Mouse (Mus musculus): ENCODE data around the gene Dnajc11. TPM values are rescaled to one million over a fixed set of nuclear protein-coding genes. Genes with fewer than 3 reads are reported as not detected.
A peak's percentile ranks its signal among the peaks of the same experiment; 100 is the strongest.

Dnajc11 gene
- polyA plus RNA-seq, 1 experiment from 2014 or later, result 84.3 TPM

GRCm38 (mm10) chr4:151938089-151938488 lies 4.6 kb downstream of the Dnajc11 start:
- Histone ChIP-seq H3K4me3 (no peak overlapping the region), H3K9me3 (no peaks in the 10 kb centered on the region), H3K27ac (no peak overlapping the region), H3K9ac (0 out of 2 replicates have a peak overlapping the region, but pooled peaks have one; percentile 6), H3K36me3 (no peaks in the 10 kb centered on the region), H3K27me3 (no peaks in the 10 kb centered on the region), H3K4me2 (no peak overlapping the region), H3K4me1 (replicated peaks) (peaks cover 21% of the 10 kb centered on the region)
- 91% methylated on average over 3 of the region's 3 CpGs for WGBS
- no peak for ATAC-seq (ENCODE audit: low FRiP score)

DNA sequence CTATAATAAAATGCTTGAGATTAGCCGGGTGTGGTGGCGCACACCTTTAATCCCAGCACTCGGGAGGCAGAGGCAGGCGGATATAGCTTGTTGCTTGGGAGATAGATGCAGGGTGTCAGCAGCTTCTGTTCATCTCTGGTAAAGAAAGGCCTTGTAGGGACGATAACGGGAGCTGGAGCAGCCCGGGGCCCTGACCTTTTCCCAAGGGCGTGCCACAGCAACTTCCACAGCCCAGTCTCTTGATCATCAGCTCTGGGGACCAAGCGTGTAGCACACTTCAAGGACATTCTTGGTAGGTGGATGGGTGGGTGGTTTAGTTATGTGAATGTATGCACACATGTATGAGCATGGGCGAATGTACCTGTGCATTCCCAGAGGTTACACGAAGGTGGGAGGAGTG lies 12.7 kb downstream of the Dnajc11 start:
- WGBS, result 91% methylated on average over 11 of the region's 11 CpGs
- no peaks in the 10 kb centered on the region for H3K9me3 ChIP-seq
- H3K36me3 ChIP-seq, result peaks cover 3% of the 10 kb centered on the region; the same call in 1 of the 2 replicates

GRCm38 (mm10) chr4:151948497-151949471 lies 15.3 kb downstream of the Dnajc11 start:
- H3K9me3 ChIP-seq, result no peaks in the 10 kb centered on the region
- H3K4me1 ChIP-seq (replicated peaks), result 0 out of 2 replicates have a peak, but pooled peaks cover 3% of the 10 kb centered on the region
- no peak for ATAC-seq (ENCODE audit: low FRiP score)
- H3K4me2 ChIP-seq, result no peak overlapping the region
- peaks cover 24% of the 10 kb centered on the region for H3K36me3 ChIP-seq
- H3K27ac ChIP-seq, result no peak overlapping the region
- no peaks in the 10 kb centered on the region for H3K27me3 ChIP-seq
- 92% methylated on average over 14 of the region's 14 CpGs for WGBS
- no peak overlapping the region for H3K4me3 ChIP-seq
- no peak overlapping the region; the same call in 1 of the 2 replicates for H3K9ac ChIP-seq

More for the DNA sequence above, 12.7 kb downstream of the Dnajc11 start:
- H3K4me3 ChIP-seq, result no peak overlapping the region
- no peak overlapping the region for H3K4me2 ChIP-seq
- no peaks in the 10 kb centered on the region for H3K27me3 ChIP-seq
- ATAC-seq (ENCODE audit: low FRiP score), result no peak
- H3K9ac ChIP-seq, result no peak overlapping the region
- no peak overlapping the region for H3K27ac ChIP-seq
- 0 out of 2 replicates have a peak, but pooled peaks cover 3% of the 10 kb centered on the region for H3K4me1 ChIP-seq (replicated peaks)

- no peak overlapping the region for H3K4me3 ChIP-seq
- H3K27me3 ChIP-seq, result no peaks in the 10 kb centered on the region
- H3K4me2 ChIP-seq, result no peak overlapping the region
- H3K27ac ChIP-seq, result no peak overlapping the region
- H3K9me3 ChIP-seq, result no peaks in the 10 kb centered on the region
- no peak for ATAC-seq (ENCODE audit: low FRiP score)
- peaks cover 58% of the 10 kb centered on the region for H3K36me3 ChIP-seq
- no peak overlapping the region for H3K9ac ChIP-seq
- 80% methylated on average over 6 of the region's 6 CpGs for WGBS
- 0 out of 2 replicates have a peak, but pooled peaks cover 3% of the 10 kb centered on the region for H3K4me1 ChIP-seq (replicated peaks)
These were observed 19.7 kb downstream of the Dnajc11 start for GRCm38 (mm10) chr4:151953209-151953608.

DNA sequence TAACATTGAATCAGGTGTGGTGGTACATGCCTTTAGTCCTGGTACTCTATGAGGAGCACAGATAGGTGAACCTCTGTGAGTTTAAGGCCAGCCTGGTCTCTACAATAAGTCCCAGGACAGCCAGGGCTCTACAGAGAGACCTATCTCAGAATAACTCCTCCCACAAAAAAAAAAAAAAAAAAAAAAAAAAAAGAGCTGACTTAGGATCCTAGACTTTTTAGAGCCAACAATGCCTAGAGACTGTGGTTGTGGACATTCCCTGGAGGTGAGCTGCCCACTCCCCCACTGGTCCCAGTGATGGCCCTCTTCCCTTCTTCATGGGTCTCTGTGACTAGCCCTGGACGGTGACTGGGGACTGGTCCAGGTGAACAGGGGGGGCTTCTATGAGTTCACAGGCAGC lies 22.3 kb downstream of the Dnajc11 start:
- H3K27me3 ChIP-seq, result no peaks in the 10 kb centered on the region
- peaks cover 84% of the 10 kb centered on the region for H3K36me3 ChIP-seq
- WGBS, result 85% methylated on average over 1 of the region's 1 CpGs
- H3K9ac ChIP-seq, result no peak overlapping the region
- no peak overlapping the region for H3K4me3 ChIP-seq
- no peak for ATAC-seq (ENCODE audit: low FRiP score)
- no peak overlapping the region for H3K4me2 ChIP-seq
- no peaks in the 10 kb centered on the region for H3K9me3 ChIP-seq
- H3K4me1 ChIP-seq (replicated peaks), result no peaks in the 10 kb centered on the region
- no peak overlapping the region for H3K27ac ChIP-seq

GRCm38 (mm10) chr4:151957584-151958315 lies 24.3 kb downstream of the Dnajc11 start:
- no peak overlapping the region for H3K27ac ChIP-seq
- ATAC-seq (ENCODE audit: low FRiP score), result no peak
- H3K4me3 ChIP-seq, result no peak overlapping the region
- no peaks in the 10 kb centered on the region for H3K9me3 ChIP-seq
- no peaks in the 10 kb centered on the region for H3K4me1 ChIP-seq (replicated peaks)
- H3K9ac ChIP-seq, result no peak overlapping the region
- no peaks in the 10 kb centered on the region for H3K27me3 ChIP-seq
- peaks cover 85% of the 10 kb centered on the region for H3K36me3 ChIP-seq
- 92% methylated on average over 9 of the region's 9 CpGs for WGBS
- no peak overlapping the region for H3K4me2 ChIP-seq

GRCm38 (mm10) chr4:151959849-151960512 lies 26.5 kb downstream of the Dnajc11 start:
- no peaks in the 10 kb centered on the region for H3K9me3 ChIP-seq
- H3K4me3 ChIP-seq, result no peak overlapping the region
- H3K9ac ChIP-seq, result no peak overlapping the region
- H3K27me3 ChIP-seq, result no peaks in the 10 kb centered on the region
- H3K4me2 ChIP-seq, result no peak overlapping the region
- H3K4me1 ChIP-seq (replicated peaks), result no peaks in the 10 kb centered on the region
- ATAC-seq (ENCODE audit: low FRiP score), result no peak
- 92% methylated on average over 11 of the region's 11 CpGs for WGBS
- peaks cover 85% of the 10 kb centered on the region for H3K36me3 ChIP-seq
- no peak overlapping the region for H3K27ac ChIP-seq

- H3K4me1 ChIP-seq (replicated peaks), result no peaks in the 10 kb centered on the region
- H3K36me3 ChIP-seq, result peaks cover 85% of the 10 kb centered on the region
- H3K4me2 ChIP-seq, result no peak overlapping the region
- no peak for ATAC-seq (ENCODE audit: low FRiP score)
- H3K27ac ChIP-seq, result no peak overlapping the region
- no peak overlapping the region for H3K9ac ChIP-seq
- H3K4me3 ChIP-seq, result no peak overlapping the region
- 96% methylated on average over 3 of the region's 3 CpGs for WGBS
- no peaks in the 10 kb centered on the region for H3K9me3 ChIP-seq
- H3K27me3 ChIP-seq, result no peaks in the 10 kb centered on the region
These were observed 27.0 kb downstream of the Dnajc11 start for GRCm38 (mm10) chr4:151960513-151960854.

DNA sequence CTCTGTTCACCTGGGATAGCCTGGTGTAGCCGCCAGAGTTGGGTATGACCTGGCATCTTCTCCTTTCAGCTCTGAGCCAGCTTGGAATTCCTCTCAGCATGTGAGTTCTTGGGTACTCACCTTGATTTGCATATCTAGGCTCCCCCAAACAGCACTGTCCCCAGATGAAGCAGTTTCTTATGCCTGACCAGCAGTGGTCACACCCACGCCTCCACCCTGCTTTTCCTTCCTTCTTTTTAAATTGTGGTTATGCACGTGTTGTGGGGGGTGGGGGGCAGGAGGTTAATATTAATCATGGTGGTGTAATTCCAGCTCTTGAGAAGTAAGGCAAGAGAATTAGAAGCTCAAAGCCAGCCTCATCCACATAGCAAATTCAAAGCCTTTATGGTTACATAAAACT lies 29.3 kb downstream of the Dnajc11 start:
- Histone ChIP-seq H3K27ac (no peak overlapping the region), H3K9ac (no peak overlapping the region), H3K4me3 (no peak overlapping the region), H3K4me1 (replicated peaks) (no peaks in the 10 kb centered on the region), H3K9me3 (no peaks in the 10 kb centered on the region), H3K36me3 (peaks cover 72% of the 10 kb centered on the region), H3K27me3 (no peaks in the 10 kb centered on the region), H3K4me2 (no peak overlapping the region)
- 92% methylated on average over 3 of the region's 3 CpGs for WGBS
- no peak for ATAC-seq (ENCODE audit: low FRiP score)

DNA sequence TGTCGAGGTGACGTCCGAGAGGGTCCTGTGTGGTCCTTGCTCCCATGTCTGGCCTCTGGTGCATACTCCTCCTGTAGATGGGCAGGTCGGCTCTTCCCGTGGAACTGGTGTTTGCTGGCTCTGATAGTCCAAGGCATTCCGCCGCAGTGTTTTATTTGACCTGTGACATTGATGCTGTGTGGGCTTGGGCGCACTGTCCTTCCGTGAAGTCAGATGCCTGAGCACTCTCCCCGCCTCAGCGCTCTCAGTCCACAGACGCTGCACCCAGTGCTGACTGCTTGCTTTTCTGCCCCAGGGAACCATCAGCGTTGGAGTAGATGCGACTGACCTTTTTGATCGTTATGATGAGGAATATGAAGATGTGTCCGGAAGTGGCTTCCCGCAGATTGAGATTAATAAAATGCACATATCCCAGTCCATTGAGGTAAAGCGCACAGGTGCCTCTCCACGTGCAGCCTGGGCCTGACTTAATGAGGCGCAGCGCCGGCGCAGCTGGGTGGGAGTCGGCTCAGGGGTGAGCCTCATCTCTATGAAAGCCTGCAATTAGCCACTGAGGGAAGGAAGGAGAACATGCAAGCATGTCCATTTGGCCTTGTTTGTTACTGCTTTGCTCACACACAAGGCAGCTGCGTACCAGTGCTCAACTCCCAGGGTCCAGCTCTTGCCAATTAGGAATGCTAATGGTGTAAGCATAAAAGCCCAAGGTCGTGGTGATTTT lies 34.9 kb downstream of the Dnajc11 start:
- Histone ChIP-seq H3K9me3 (no peaks in the 10 kb centered on the region), H3K4me2 (no peak overlapping the region), H3K4me3 (no peak overlapping the region), H3K36me3 (peaks cover 57% of the 10 kb centered on the region), H3K27ac (peak overlapping the region; percentile 69), H3K4me1 (replicated peaks) (peaks cover 14% of the 10 kb centered on the region), H3K27me3 (no peaks in the 10 kb centered on the region), H3K9ac (no peak overlapping the region)
- 72% methylated on average over 26 of the region's 26 CpGs for WGBS
- no peak for ATAC-seq (ENCODE audit: low FRiP score)

GRCm38 (mm10) chr4:151972221-151972967 lies 38.9 kb downstream of the Dnajc11 start:
- WGBS, result 74% methylated on average over 10 of the region's 10 CpGs

More at GRCm38 (mm10) chr4:151972221-151972967, 38.9 kb downstream of the Dnajc11 start:
- Histone ChIP-seq H3K9ac (no peak overlapping the region), H3K27ac (no peak overlapping the region), H3K4me1 (replicated peaks) (peaks cover 14% of the 10 kb centered on the region), H3K4me3 (no peak overlapping the region), H3K27me3 (no peaks in the 10 kb centered on the region), H3K9me3 (no peaks in the 10 kb centered on the region), H3K4me2 (no peak overlapping the region), H3K36me3 (peaks cover 67% of the 10 kb centered on the region)
- ATAC-seq (ENCODE audit: low FRiP score), result no peak
